Mouse (Mus musculus): Measurements from ENCODE around the gene Insrr. TPM values are rescaled to one million over a fixed set of nuclear protein-coding genes. Genes with fewer than 3 reads are reported as not detected.
A peak's percentile ranks its signal among the peaks of the same experiment; 100 is the strongest.

Insrr gene
- total RNA-seq, 2 experiments from 2014 or later: not detected

GRCm38 (mm10) chr3:87770280-87770679, 26.5 kb upstream of the Insrr start:
- peak; percentile 63 for ATAC-seq (replicated peaks; ENCODE audit: low FRiP score, poor library complexity, severe bottlenecking)

GRCm38 (mm10) chr3:87771088-87771487, 25.7 kb upstream of the Insrr start:
- no peak for ATAC-seq (replicated peaks; ENCODE audit: low FRiP score, poor library complexity, severe bottlenecking)

GRCm38 (mm10) chr3:87778283-87778682, 18.5 kb upstream of the Insrr start:
- no peak for ATAC-seq (replicated peaks; ENCODE audit: low FRiP score, poor library complexity, severe bottlenecking)

GRCm38 (mm10) chr3:87779086-87779485, 17.7 kb upstream of the Insrr start:
- ATAC-seq (replicated peaks; ENCODE audit: low FRiP score, poor library complexity, severe bottlenecking): no peak

GRCm38 (mm10) chr3:87783282-87784023, 13.3 kb upstream of the Insrr start:
- ATAC-seq (replicated peaks; ENCODE audit: low FRiP score, poor library complexity, severe bottlenecking): no peak

GRCm38 (mm10) chr3:87785156-87785555, 11.6 kb upstream of the Insrr start:
- no peak for ATAC-seq (replicated peaks; ENCODE audit: low FRiP score, poor library complexity, severe bottlenecking)

GRCm38 (mm10) chr3:87785626-87786214, 11.0 kb upstream of the Insrr start:
- ATAC-seq (replicated peaks; ENCODE audit: low FRiP score, poor library complexity, severe bottlenecking): no peak

GRCm38 (mm10) chr3:87789248-87789647, 7.5 kb upstream of the Insrr start:
- ATAC-seq (replicated peaks; ENCODE audit: low FRiP score, poor library complexity, severe bottlenecking): no peak

GRCm38 (mm10) chr3:87789768-87790167, 7.0 kb upstream of the Insrr start:
- no peak for ATAC-seq (replicated peaks; ENCODE audit: low FRiP score, poor library complexity, severe bottlenecking)

- ATAC-seq (replicated peaks; ENCODE audit: low FRiP score, poor library complexity, severe bottlenecking): no peak
Observed at GRCm38 (mm10) chr3:87794922-87795325, 1.8 kb upstream of the Insrr start, which contains the start of gene Ntrk1. Gene Ntrk1, minus strand, starts transcription at chr3:87795162.

- no peak for ATAC-seq (replicated peaks; ENCODE audit: low FRiP score, poor library complexity, severe bottlenecking)
Observed at GRCm38 (mm10) chr3:87795336-87796277, 1.1 kb upstream of the Insrr start.

GRCm38 (mm10) chr3:87801681-87802080, 4.9 kb downstream of the Insrr start:
- no peak for ATAC-seq (replicated peaks; ENCODE audit: low FRiP score, poor library complexity, severe bottlenecking)

GRCm38 (mm10) chr3:87804038-87804677, 7.4 kb downstream of the Insrr start:
- ATAC-seq (replicated peaks; ENCODE audit: low FRiP score, poor library complexity, severe bottlenecking): no peak

GRCm38 (mm10) chr3:87809322-87809962, 12.7 kb downstream of the Insrr start:
- no peak for ATAC-seq (replicated peaks; ENCODE audit: low FRiP score, poor library complexity, severe bottlenecking)

GRCm38 (mm10) chr3:87811297-87811696, 14.5 kb downstream of the Insrr start:
- no peak for ATAC-seq (replicated peaks; ENCODE audit: low FRiP score, poor library complexity, severe bottlenecking)

- no peak for ATAC-seq (replicated peaks; ENCODE audit: low FRiP score, poor library complexity, severe bottlenecking)
Observed at GRCm38 (mm10) chr3:87812413-87812812, 15.7 kb downstream of the Insrr start.

GRCm38 (mm10) chr3:87812873-87813272, 16.1 kb downstream of the Insrr start:
- ATAC-seq (replicated peaks; ENCODE audit: low FRiP score, poor library complexity, severe bottlenecking): no peak

- no peak for ATAC-seq (replicated peaks; ENCODE audit: low FRiP score, poor library complexity, severe bottlenecking)
Observed at GRCm38 (mm10) chr3:87816166-87816565, 19.4 kb downstream of the Insrr start.

GRCm38 (mm10) chr3:87816646-87817093, 19.9 kb downstream of the Insrr start:
- peak; percentile 80 for ATAC-seq (replicated peaks; ENCODE audit: low FRiP score, poor library complexity, severe bottlenecking)
